Mouse (Mus musculus): Measurements from ENCODE around the gene Rbp4. TPM values are rescaled to one million over a fixed set of nuclear protein-coding genes. Genes with fewer than 3 reads are reported as not detected.
A peak's percentile ranks its signal among the peaks of the same experiment; 100 is the strongest.

The Rbp4 gene
- 9.0 and 226 TPM in 2 replicates for polyA plus RNA-seq (2016; fragmentation: Nextera tagmentation; extraction: Ambion mirVana)

GRCm38 (mm10) chr19:38125219-38125610, at the start of gene Rbp4:
Gene Rbp4 (minus strand): TSS chr19:38125281.
- H3K9me3 ChIP-seq: no peaks in the 10 kb centered on the region
- no peaks in the 10 kb centered on the region for H3K36me3 ChIP-seq
- peak within 1 kb of the TSS; percentile 79 for H3K27ac ChIP-seq
- peak within 1 kb of the TSS; percentile 75 for H3K4me3 ChIP-seq
- 65% methylated on average over 6 of the region's 6 CpGs for WGBS
- H3K27me3 ChIP-seq (ENCODE audit: insufficient read depth, poor library complexity, severe bottlenecking): peaks cover 62% of the 10 kb centered on the region
- no peak for DNase-seq (ENCODE audit: low spot score)
- peaks cover 10% of the 10 kb centered on the region for H3K4me1 ChIP-seq

GRCm38 (mm10) chr19:38164633-38165032, 39.6 kb upstream of the Rbp4 start:
- no peaks in the 10 kb centered on the region for H3K9me3 ChIP-seq
- H3K4me1 ChIP-seq: no peaks in the 10 kb centered on the region
- WGBS: 51% methylated on average over 2 of the region's 2 CpGs
- H3K27me3 ChIP-seq (ENCODE audit: insufficient read depth, poor library complexity, severe bottlenecking): no peaks in the 10 kb centered on the region
- H3K4me3 ChIP-seq: no peak overlapping the region
- H3K36me3 ChIP-seq: no peaks in the 10 kb centered on the region
- H3K27ac ChIP-seq: no peak overlapping the region
- DNase-seq (ENCODE audit: low spot score): no peak

- no peak overlapping the region for H3K4me3 ChIP-seq
- no peak overlapping the region for H3K27ac ChIP-seq
- DNase-seq (ENCODE audit: low spot score): no peak
- H3K9me3 ChIP-seq: no peaks in the 10 kb centered on the region
- no peaks in the 10 kb centered on the region for H3K27me3 ChIP-seq (ENCODE audit: insufficient read depth, poor library complexity, severe bottlenecking)
- 85% methylated on average over 21 of the region's 21 CpGs for WGBS
- no peaks in the 10 kb centered on the region for H3K36me3 ChIP-seq
- no peaks in the 10 kb centered on the region for H3K4me1 ChIP-seq
Measured at GRCm38 (mm10) chr19:38161648-38162354, 36.7 kb upstream of the Rbp4 start.

- H3K36me3 ChIP-seq: no peaks in the 10 kb centered on the region
- 86% methylated on average over 1 of the region's 1 CpGs for WGBS
- no peaks in the 10 kb centered on the region for H3K27me3 ChIP-seq (ENCODE audit: insufficient read depth, poor library complexity, severe bottlenecking)
- no peaks in the 10 kb centered on the region for H3K4me1 ChIP-seq
- no peak overlapping the region for H3K4me3 ChIP-seq
- H3K27ac ChIP-seq: no peak overlapping the region
- no peaks in the 10 kb centered on the region for H3K9me3 ChIP-seq
- no peak for DNase-seq (ENCODE audit: low spot score)
Measured at GRCm38 (mm10) chr19:38156243-38156642, 31.2 kb upstream of the Rbp4 start.

- Histone ChIP-seq H3K36me3 (no peaks in the 10 kb centered on the region), H3K4me3 (no peak overlapping the region), H3K4me1 (no peaks in the 10 kb centered on the region), H3K9me3 (no peaks in the 10 kb centered on the region), H3K27ac (no peak overlapping the region), H3K27me3 (ENCODE audit: insufficient read depth, poor library complexity, severe bottlenecking) (no peaks in the 10 kb centered on the region)
- WGBS: 70% methylated on average over 4 of the region's 4 CpGs
- no peak for DNase-seq (ENCODE audit: low spot score)
Measured at GRCm38 (mm10) chr19:38143540-38144271, 18.6 kb upstream of the Rbp4 start.

GRCm38 (mm10) chr19:38134806-38135205, 9.7 kb upstream of the Rbp4 start:
- WGBS: 82% methylated on average over 6 of the region's 6 CpGs
- Histone ChIP-seq H3K27ac (no peak overlapping the region), H3K4me1 (peaks cover 11% of the 10 kb centered on the region), H3K27me3 (ENCODE audit: insufficient read depth, poor library complexity, severe bottlenecking) (peaks cover 4% of the 10 kb centered on the region; the same call in 1 of the 2 replicates), H3K36me3 (no peaks in the 10 kb centered on the region), H3K9me3 (no peaks in the 10 kb centered on the region), H3K4me3 (no peak overlapping the region)
- DNase-seq (ENCODE audit: low spot score): no peak

GRCm38 (mm10) chr19:38133986-38134385, 8.9 kb upstream of the Rbp4 start:
- H3K4me1 ChIP-seq: peaks cover 11% of the 10 kb centered on the region
- H3K27me3 ChIP-seq (ENCODE audit: insufficient read depth, poor library complexity, severe bottlenecking): peaks cover 4% of the 10 kb centered on the region; the same call in 1 of the 2 replicates
- no peaks in the 10 kb centered on the region for H3K36me3 ChIP-seq
- no peak for DNase-seq (ENCODE audit: low spot score)
- WGBS: 28% methylated on average over 11 of the region's 11 CpGs
- H3K9me3 ChIP-seq: no peaks in the 10 kb centered on the region
- H3K4me3 ChIP-seq: no peak overlapping the region
- H3K27ac ChIP-seq: no peak overlapping the region

- WGBS: 77% methylated on average over 6 of the region's 6 CpGs
- no peaks in the 10 kb centered on the region for H3K9me3 ChIP-seq
- no peaks in the 10 kb centered on the region for H3K36me3 ChIP-seq
- peaks cover 11% of the 10 kb centered on the region for H3K4me1 ChIP-seq
- peaks cover 9% of the 10 kb centered on the region; the same call in 1 of the 2 replicates for H3K27me3 ChIP-seq (ENCODE audit: insufficient read depth, poor library complexity, severe bottlenecking)
- no peak for DNase-seq (ENCODE audit: low spot score)
- H3K4me3 ChIP-seq: no peak within 1 kb of the TSS
- no peak within 1 kb of the TSS for H3K27ac ChIP-seq
Measured at GRCm38 (mm10) chr19:38132481-38132880, 7.4 kb upstream of the Rbp4 start, which contains the start of gene Pde6c. Gene Pde6c (plus strand): TSS chr19:38132781.

GRCm38 (mm10) chr19:38126656-38127055, 1.6 kb upstream of the Rbp4 start:
- H3K4me3 ChIP-seq: no peak overlapping the region
- H3K9me3 ChIP-seq: no peaks in the 10 kb centered on the region
- WGBS: 65% methylated on average over 8 of the region's 8 CpGs
- H3K27ac ChIP-seq: no peak overlapping the region
- peaks cover 53% of the 10 kb centered on the region for H3K27me3 ChIP-seq (ENCODE audit: insufficient read depth, poor library complexity, severe bottlenecking)
- peaks cover 10% of the 10 kb centered on the region for H3K4me1 ChIP-seq
- DNase-seq (ENCODE audit: low spot score): no peak
- no peaks in the 10 kb centered on the region for H3K36me3 ChIP-seq

- peaks cover 13% of the 10 kb centered on the region for H3K4me1 ChIP-seq
- H3K27ac ChIP-seq: peak overlapping the region; percentile 79
- no peaks in the 10 kb centered on the region for H3K36me3 ChIP-seq
- H3K4me3 ChIP-seq: peak overlapping the region; percentile 75
- H3K9me3 ChIP-seq: no peaks in the 10 kb centered on the region
- WGBS: under 1% methylated on average over 76 of the region's 77 CpGs
- no peak for DNase-seq (ENCODE audit: low spot score)
- H3K27me3 ChIP-seq (ENCODE audit: insufficient read depth, poor library complexity, severe bottlenecking): peaks cover 62% of the 10 kb centered on the region
Measured at GRCm38 (mm10) chr19:38124401-38125218, 471 bp downstream of the Rbp4 start.

GRCm38 (mm10) chr19:38123921-38124320, 1.2 kb downstream of the Rbp4 start:
- Histone ChIP-seq H3K4me1 (peaks cover 13% of the 10 kb centered on the region), H3K27me3 (ENCODE audit: insufficient read depth, poor library complexity, severe bottlenecking) (peaks cover 62% of the 10 kb centered on the region), H3K9me3 (no peaks in the 10 kb centered on the region), H3K36me3 (no peaks in the 10 kb centered on the region), H3K4me3 (peak overlapping the region; percentile 75), H3K27ac (no peak overlapping the region)
- DNase-seq (ENCODE audit: low spot score): no peak
- 21% methylated on average over 9 of the region's 9 CpGs for WGBS

GRCm38 (mm10) chr19:38120123-38120760, 4.8 kb downstream of the Rbp4 start:
- H3K27ac ChIP-seq: no peak overlapping the region
- no peak overlapping the region for H3K4me3 ChIP-seq
- no peaks in the 10 kb centered on the region for H3K9me3 ChIP-seq
- 80% methylated on average over 5 of the region's 5 CpGs for WGBS
- H3K27me3 ChIP-seq (ENCODE audit: insufficient read depth, poor library complexity, severe bottlenecking): peaks cover 45% of the 10 kb centered on the region
- no peak for DNase-seq (ENCODE audit: low spot score)
- peaks cover 13% of the 10 kb centered on the region for H3K4me1 ChIP-seq
- H3K36me3 ChIP-seq: no peaks in the 10 kb centered on the region

Data from heart, embryonic 10.5 days (tissue).